Mouse (Mus musculus): ENCODE data around the gene Slc4a7. TPM values are rescaled to one million over a fixed set of nuclear protein-coding genes. Genes with fewer than 3 reads are reported as not detected.
A peak's percentile ranks its signal among the peaks of the same experiment; 100 is the strongest.

Gene Slc4a7
- total and polyA plus RNA-seq, 2 experiments from 2014 or later, result 20.8 to 27.5 TPM

DNA sequence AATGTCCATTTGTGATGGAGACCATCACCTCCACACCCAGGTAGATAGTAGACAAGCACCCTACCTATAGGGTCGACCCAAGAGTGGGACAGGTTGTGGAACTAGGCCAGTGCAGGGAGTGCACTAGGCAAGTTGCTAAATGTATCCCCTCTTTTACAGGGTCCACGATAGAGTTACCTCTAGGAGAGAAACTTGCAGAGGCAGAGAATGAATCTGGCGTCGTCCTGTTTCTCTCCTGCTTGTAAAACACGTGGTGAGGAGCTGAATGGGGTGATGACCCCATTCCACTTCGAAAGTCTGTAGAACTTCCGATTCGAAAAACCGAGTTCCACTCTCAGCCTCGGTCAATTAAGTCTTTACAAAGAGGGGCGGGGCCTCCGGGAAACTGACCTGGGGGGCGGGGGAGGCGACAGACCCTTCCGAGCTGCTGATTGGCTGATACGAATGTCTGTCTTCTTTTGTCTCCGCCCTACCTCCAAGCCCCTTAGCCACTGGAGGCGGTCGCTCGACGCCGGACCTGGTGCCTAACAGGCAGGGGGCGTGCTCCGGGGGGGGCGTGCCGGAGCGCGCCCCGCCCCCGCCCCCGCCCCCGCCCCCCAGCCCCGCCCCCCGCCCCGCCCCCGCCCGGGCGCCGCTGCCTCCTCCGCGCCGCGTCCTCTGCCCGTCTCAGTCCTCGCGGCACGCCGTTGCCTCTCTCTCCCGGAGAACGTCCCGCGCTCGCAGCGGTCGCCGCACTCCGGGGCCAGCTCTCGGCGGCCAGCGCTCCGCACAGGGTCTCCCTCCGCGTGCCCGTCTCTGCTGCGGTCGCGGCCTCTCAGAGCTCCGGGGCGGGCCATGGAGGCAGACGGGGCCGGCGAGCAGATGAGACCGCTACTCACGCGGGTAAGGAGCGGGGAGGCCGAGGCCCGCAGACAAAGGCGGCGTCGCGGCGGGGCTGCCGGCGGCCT is 593 bp downstream of the Slc4a7 start:
- no peaks in the 10 kb centered on the region for H3K27me3 ChIP-seq (ENCODE audit: insufficient read depth, low read length)
- peak overlapping the region; percentile 94 for H3K27ac ChIP-seq
- no peaks in the 10 kb centered on the region for H3K9me3 ChIP-seq (ENCODE audit: low read length)
- H3K36me3 ChIP-seq (ENCODE audit: insufficient read depth, low read length), result no peaks in the 10 kb centered on the region
- H3K9ac ChIP-seq (replicated peaks; ENCODE audit: low read length), result peak overlapping the region; percentile 69
- peak overlapping the region; percentile 66 for H3K4me2 ChIP-seq (ENCODE audit: low read depth, low read length)
- under 1% methylated on average over 55 of the region's 85 CpGs for WGBS
- H3K4me3 ChIP-seq (ENCODE audit: low read length), result peak overlapping the region; percentile 83
- H3K4me1 ChIP-seq (ENCODE audit: insufficient read depth, low read length), result peaks cover 12% of the 10 kb centered on the region; the same call in 1 of the 2 replicates
- peak; percentile 28; the same call in 1 of the 2 replicates for TF ChIP-seq CTCF (IDR thresholded peaks at IDR 0.05; ENCODE audit: low read depth)
- peak; percentile 97 for ATAC-seq
- peak; percentile 97 for DNase-seq (ENCODE audit: low spot score)

- H3K27ac ChIP-seq, result peak overlapping the region; percentile 94
- DNase-seq (ENCODE audit: low spot score) (peak; percentile 75), ATAC-seq (no peak)
- TF ChIP-seq CTCF (IDR thresholded peaks at IDR 0.05; ENCODE audit: low read depth), result no peak
- no peaks in the 10 kb centered on the region for H3K36me3 ChIP-seq (ENCODE audit: insufficient read depth, low read length)
- WGBS, result under 1% methylated on average over 34 of the region's 60 CpGs
- H3K9ac ChIP-seq (replicated peaks; ENCODE audit: low read length), result peak overlapping the region; percentile 69
- no peaks in the 10 kb centered on the region for H3K9me3 ChIP-seq (ENCODE audit: low read length)
- peak overlapping the region; percentile 83 for H3K4me3 ChIP-seq (ENCODE audit: low read length)
- no peaks in the 10 kb centered on the region for H3K27me3 ChIP-seq (ENCODE audit: insufficient read depth, low read length)
- H3K4me1 ChIP-seq (ENCODE audit: insufficient read depth, low read length), result peaks cover 12% of the 10 kb centered on the region; the same call in 1 of the 2 replicates
- peak overlapping the region; percentile 66 for H3K4me2 ChIP-seq (ENCODE audit: low read depth, low read length)
These were observed 1.3 kb downstream of the Slc4a7 start for GRCm38 (mm10) chr14:14703346-14703871.

DNA sequence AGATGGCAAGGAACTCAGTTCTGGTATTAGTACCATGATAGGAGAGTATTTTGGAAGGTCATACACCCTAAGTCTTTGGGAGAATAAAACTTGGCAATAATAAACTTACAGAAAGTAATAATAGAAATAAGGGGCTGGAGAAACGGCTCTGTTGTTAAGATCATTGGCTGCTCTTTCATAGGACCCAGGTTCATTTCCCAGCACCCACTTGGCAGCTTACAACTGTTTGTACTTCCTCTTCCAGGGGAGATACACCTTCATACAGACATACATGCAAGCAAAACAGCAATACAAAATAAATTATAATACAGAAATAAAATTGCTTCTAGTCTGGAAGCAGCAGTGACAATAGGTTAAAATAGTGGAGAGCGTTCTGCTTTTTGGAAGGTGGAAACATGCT is 2.6 kb downstream of the Slc4a7 start:
- ATAC-seq, result no peak
- no peak for TF ChIP-seq CTCF (IDR thresholded peaks at IDR 0.05; ENCODE audit: low read depth)
- peak overlapping the region; percentile 66 for H3K4me2 ChIP-seq (ENCODE audit: low read depth, low read length)
- no peak overlapping the region for H3K27ac ChIP-seq
- H3K9ac ChIP-seq (replicated peaks; ENCODE audit: low read length), result peak overlapping the region; percentile 69; the same call in 1 of the 2 replicates
- DNase-seq (ENCODE audit: low spot score), result no peak
- H3K9me3 ChIP-seq (ENCODE audit: low read length), result no peaks in the 10 kb centered on the region
- H3K4me3 ChIP-seq (ENCODE audit: low read length), result peak overlapping the region; percentile 83
- H3K4me1 ChIP-seq (ENCODE audit: insufficient read depth, low read length), result peaks cover 12% of the 10 kb centered on the region; the same call in 1 of the 2 replicates
- H3K27me3 ChIP-seq (ENCODE audit: insufficient read depth, low read length), result no peaks in the 10 kb centered on the region
- H3K36me3 ChIP-seq (ENCODE audit: insufficient read depth, low read length), result no peaks in the 10 kb centered on the region
- WGBS, result 72% methylated on average over 2 of the region's 2 CpGs

- H3K9me3 ChIP-seq (ENCODE audit: low read length), result no peaks in the 10 kb centered on the region
- ATAC-seq (no peak), DNase-seq (ENCODE audit: low spot score) (no peak)
- peaks cover 12% of the 10 kb centered on the region; the same call in 1 of the 2 replicates for H3K4me1 ChIP-seq (ENCODE audit: insufficient read depth, low read length)
- 79% methylated on average over 3 of the region's 3 CpGs for WGBS
- no peak overlapping the region for H3K4me3 ChIP-seq (ENCODE audit: low read length)
- H3K36me3 ChIP-seq (ENCODE audit: insufficient read depth, low read length), result no peaks in the 10 kb centered on the region
- peak overlapping the region; percentile 66; the same call in 1 of the 2 replicates for H3K4me2 ChIP-seq (ENCODE audit: low read depth, low read length)
- no peak for TF ChIP-seq CTCF (IDR thresholded peaks at IDR 0.05; ENCODE audit: low read depth)
- H3K9ac ChIP-seq (replicated peaks; ENCODE audit: low read length), result no peak overlapping the region
- H3K27ac ChIP-seq, result no peak overlapping the region
- H3K27me3 ChIP-seq (ENCODE audit: insufficient read depth, low read length), result no peaks in the 10 kb centered on the region
These were observed 3.0 kb downstream of the Slc4a7 start for GRCm38 (mm10) chr14:14705126-14705525.

- ATAC-seq, result no peak
- Histone ChIP-seq H3K4me2 (ENCODE audit: low read depth, low read length) (no peak overlapping the region), H3K27ac (no peak overlapping the region), H3K4me1 (ENCODE audit: insufficient read depth, low read length) (peaks cover 12% of the 10 kb centered on the region; the same call in 1 of the 2 replicates), H3K4me3 (ENCODE audit: low read length) (no peak overlapping the region), H3K27me3 (ENCODE audit: insufficient read depth, low read length) (no peaks in the 10 kb centered on the region), H3K9ac (replicated peaks; ENCODE audit: low read length) (no peak overlapping the region), H3K9me3 (ENCODE audit: low read length) (no peaks in the 10 kb centered on the region), H3K36me3 (ENCODE audit: insufficient read depth, low read length) (no peaks in the 10 kb centered on the region)
- no peak for TF ChIP-seq CTCF (IDR thresholded peaks at IDR 0.05; ENCODE audit: low read depth)
- WGBS, result 97% methylated on average over 1 of the region's 1 CpGs
- no peak for DNase-seq (ENCODE audit: low spot score)
These were observed 4.3 kb downstream of the Slc4a7 start for GRCm38 (mm10) chr14:14706381-14706780.

DNA sequence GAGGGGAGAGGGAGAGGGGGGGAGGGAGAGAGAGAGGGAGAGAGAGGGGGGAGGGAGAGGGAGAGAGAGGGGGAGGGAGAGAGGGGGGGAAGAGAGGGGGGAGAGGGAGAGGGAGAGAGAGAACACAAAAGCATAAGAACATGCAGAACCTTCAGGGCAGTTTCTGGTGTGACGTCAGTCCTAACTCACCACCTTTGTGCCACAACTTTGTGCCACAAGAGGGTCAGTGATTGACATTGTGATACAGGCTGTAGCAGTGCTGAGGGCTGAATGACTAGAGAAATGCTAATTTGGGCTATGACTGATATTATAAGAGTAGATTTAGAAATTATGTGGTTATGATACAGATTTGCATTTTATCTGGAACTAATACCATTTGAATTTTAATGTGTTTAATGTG is 5.0 kb downstream of the Slc4a7 start:
- Histone ChIP-seq H3K9ac (replicated peaks; ENCODE audit: low read length) (no peak overlapping the region), H3K4me3 (ENCODE audit: low read length) (no peak overlapping the region), H3K27me3 (ENCODE audit: insufficient read depth, low read length) (no peaks in the 10 kb centered on the region), H3K36me3 (ENCODE audit: insufficient read depth, low read length) (no peaks in the 10 kb centered on the region), H3K9me3 (ENCODE audit: low read length) (no peaks in the 10 kb centered on the region), H3K27ac (no peak overlapping the region), H3K4me1 (ENCODE audit: insufficient read depth, low read length) (peaks cover 12% of the 10 kb centered on the region; the same call in 1 of the 2 replicates), H3K4me2 (ENCODE audit: low read depth, low read length) (no peak overlapping the region)
- 32% methylated on average over 1 of the region's 1 CpGs for WGBS
- no peak for ATAC-seq
- no peak for TF ChIP-seq CTCF (IDR thresholded peaks at IDR 0.05; ENCODE audit: low read depth)
- DNase-seq (ENCODE audit: low spot score), result no peak

All from hindbrain, postnatal 0 days (tissue).